Mouse (Mus musculus): ENCODE data around the gene Tymp. TPM values are rescaled to one million over a fixed set of nuclear protein-coding genes. Genes with fewer than 3 reads are reported as not detected.

The Tymp gene
- polyA plus RNA-seq, 1 experiment, result 1.4 TPM

DNA sequence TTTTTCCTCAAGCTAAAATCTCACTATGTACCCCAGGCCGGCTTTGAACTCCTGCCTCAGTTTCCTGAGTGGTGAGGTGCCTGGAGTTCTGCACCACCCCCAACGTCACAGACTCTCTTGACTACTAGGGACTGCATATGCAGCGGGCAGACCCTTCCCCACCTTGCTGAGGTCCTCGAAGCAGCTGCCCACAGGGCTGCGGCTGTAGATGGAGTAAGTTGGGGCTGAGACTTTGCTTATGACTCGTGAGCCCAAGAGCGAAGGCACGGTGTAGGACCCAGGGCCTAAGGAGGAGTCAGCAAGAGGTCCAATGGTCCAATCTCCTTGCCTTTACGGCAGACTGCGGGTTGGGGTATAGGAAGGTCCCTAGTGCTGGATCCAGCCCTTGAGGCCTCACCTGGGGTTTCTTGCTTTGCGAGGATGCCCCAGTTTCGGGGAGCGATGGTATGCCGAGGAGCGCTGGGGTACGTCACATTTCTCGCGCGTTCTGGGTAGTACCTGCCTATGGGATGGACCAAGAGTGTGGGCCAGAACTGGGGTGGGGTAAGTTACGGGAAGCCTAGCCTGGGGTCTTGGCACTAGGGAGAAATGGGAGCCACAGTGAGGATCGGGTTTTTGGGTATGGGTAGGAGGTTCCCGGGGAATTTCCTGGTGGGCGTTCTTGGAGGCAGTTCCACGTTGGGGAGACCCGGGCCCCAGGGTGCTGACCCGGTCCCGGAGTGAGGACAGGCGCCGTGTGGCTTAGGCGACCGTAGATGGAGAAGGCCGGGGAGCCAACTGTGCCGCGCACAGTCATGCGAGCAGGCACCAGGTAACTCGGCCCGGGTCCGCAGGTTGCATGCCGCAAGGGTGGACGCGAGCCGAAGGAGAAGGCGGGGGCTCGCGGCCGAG, 1.3 kb upstream of the Tymp start:
- TF ChIP-seq GATA1 (IDR thresholded peaks at IDR 0.05; ENCODE audit: low read length), result no peak

DNA sequence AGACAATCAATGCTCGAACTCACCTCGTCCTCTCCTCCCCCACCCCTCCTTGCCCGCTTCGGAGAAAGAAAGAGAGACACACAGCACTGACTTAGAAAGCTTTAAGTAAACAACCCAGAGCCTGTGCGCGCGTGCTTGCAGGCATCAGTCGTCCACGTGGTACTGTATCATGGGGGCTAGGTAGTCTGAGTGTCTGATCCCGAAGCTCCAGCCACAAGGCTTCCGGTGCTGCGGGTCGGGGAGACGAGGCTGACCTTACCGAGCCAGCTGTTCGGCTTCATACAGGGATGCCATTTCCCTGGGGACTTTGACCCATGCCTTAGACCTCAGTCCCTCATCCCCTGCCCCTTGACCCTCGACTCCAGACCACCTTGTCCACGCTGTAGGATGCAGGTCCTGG, 523 bp upstream of the Tymp start:
- no peak for TF ChIP-seq GATA1 (IDR thresholded peaks at IDR 0.05; ENCODE audit: low read length)

DNA sequence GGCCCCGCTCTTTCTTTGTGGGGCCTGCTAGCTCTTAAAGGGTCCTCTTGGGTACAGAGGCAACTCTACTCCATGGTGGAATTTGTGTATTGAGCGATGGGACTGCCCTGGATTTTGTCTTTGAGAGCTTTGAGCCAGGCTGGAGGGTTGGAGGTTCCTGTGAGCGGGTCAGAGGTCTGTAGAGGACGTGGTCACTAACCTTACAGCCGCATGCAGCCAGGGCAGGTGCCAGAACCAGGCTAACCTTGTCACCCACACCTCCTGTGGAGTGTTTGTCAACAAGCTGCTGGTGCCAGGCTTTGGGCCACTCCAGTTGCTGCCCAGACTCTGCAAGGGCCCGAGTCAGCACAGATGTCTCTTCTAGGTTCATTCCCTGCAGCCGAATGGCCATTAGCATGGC, 799 bp downstream of the Tymp start:
- TF ChIP-seq GATA1 (IDR thresholded peaks at IDR 0.05; ENCODE audit: low read length), result no peak

DNA sequence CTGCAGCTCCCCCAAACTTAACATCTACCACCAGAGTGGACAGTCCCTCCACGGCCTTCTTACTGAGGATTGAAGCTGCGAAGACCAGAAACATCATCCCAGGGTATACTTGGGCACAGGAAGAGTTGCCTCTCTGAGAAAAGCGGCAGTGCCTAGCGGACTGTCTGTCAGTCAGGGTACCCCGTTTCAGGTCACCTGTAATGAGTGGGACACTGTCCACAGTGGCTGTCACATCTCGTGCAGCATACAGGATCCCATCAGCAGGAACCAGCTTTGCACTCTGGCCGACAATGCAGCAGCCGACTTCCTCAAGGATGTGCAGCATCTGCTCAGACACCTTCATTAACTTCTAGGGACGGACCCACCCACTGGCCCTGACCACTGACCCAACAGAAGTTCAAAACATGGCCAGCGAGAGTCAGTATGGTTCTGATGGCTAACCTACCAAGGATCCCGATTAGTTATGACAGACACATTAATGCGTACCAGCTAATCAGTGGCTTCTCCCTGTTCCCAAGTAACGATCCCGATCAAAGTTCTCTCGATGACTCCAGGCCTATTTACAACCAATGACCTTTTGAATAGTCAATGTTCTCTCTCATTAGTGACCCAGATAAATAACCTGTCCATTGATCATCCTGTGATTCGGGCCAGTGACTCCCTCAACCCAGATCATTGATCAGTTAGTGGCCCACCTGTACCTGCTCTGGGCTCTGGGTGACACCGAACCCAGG, 1.9 kb downstream of the Tymp start:
- no peak for TF ChIP-seq GATA1 (IDR thresholded peaks at IDR 0.05; ENCODE audit: low read length)

DNA sequence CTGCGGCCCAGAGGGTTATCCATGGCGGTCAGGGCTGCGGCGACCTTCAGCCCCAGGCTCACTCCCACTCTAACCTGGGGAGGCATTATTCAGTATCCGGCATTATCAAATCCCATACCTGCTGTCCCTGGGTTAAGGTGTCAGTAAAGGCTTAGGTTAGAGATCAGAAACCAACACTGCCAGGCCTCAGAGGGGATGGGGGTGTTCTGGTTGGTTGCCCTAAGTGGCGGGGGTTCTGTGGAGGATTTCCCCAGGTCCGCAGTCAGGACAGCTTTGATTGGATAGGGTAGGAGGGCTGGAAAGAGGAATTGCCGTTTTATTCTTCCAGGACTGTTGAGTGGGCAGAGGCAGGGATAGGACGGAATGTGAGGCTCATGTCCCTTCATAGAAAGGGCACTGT, 2.5 kb downstream of the Tymp start:
- TF ChIP-seq GATA1 (IDR thresholded peaks at IDR 0.05; ENCODE audit: low read length), result no peak

DNA sequence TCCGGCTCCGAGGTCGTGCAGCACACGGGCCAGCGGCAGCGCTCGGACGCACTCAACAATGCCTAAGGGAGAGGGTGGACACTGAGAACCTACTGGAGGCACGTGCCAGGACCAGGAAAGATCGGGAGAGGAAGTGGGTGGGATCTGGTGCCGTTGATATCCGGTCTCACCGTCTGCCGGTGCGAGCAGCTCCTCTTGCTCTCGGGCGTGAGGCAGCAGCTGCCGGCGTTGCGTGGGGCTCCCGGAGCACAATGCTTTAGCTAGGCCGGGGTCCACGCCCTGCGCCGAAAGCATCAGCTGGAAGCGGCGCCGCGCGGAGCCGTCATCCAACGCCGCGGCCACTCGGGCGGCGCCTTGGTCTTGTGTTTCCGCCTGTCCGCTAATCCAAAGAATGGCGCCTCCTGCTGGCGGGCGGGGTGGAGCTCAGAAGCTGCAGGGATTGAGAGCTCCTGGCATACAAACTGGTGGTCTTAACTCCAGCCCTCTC, 3.0 kb downstream of the Tymp start, which contains the start of gene Sco2:
TSS of gene Sco2 (minus strand) at position 85 of the 487 bp plus-strand sequence.
- no peak for TF ChIP-seq GATA1 (IDR thresholded peaks at IDR 0.05; ENCODE audit: low read length)

DNA sequence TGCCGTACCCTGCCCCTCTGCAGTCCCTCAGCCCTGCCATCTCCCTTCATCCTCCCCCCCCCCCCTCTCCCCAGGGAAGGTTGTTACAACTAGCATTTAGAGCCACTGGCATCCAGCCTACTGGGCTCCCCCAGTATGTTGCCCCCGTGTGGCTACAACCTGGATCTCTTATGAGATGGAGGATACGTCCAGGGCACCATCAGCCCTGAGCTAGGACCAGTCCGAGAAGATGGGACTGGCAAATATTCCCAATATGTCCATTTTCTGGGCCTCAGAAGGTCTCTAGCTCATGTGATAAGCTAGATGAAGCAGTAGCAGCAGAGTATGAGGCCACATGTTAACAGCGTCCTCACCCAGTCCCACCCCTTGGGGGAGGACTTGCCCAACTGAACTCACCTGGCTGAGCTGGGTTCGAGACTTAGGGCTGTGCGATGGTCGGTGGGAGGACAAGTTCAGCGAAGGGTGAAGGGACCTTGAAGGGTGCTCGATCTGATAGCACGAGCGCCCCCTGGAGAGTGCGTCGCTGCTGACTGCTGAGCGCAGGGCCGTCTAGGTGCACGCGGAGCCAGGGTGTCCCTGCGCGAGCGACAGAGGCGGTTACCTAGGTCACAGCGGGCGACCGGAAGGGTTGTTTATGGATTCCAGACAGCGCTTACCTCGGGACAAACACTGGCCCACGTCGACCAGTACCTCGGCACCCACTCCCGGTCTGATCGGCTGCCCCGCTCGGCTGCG, 3.6 kb downstream of the Tymp start:
- no peak for TF ChIP-seq GATA1 (IDR thresholded peaks at IDR 0.05; ENCODE audit: low read length)

DNA sequence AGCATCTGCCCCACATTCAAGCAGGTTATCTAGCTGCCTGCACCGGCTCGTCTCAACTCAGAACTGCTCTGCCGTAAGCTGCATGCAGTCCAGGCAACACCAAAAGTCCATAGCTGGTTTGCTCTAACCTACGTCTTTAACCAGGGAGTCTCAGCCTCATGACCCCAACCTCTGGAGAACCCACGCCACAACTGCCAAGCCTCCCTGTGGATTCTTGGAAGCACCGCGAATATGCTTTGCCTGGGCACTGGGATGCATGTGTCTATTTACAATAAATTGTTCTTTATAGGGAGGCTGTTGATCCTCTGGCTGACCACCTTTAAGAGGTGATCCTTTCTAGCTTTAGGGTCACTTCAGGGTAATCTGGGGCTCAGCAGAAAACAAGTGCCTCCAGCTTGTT, 4.3 kb downstream of the Tymp start:
- no peak for TF ChIP-seq GATA1 (IDR thresholded peaks at IDR 0.05; ENCODE audit: low read length)

DNA sequence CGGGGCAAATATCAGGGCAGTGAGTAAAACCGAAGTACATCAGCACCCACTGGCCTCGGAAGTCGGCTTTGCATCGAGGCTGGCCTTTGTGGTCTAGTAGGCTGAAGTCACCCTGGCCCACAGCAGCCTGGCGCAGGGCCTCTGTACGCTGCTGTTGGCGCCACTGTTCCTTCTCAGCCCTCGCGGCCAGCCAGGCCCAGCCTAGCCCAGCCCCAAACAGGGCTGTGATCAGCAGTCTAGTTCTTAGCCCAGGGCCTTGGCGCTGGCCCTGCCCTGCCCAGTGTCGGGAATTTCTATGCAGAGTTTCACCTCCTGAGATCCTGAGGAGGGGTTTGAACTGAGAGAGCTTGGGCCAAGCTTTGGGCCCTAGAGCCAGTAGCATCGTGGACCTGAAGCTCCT, 4.8 kb downstream of the Tymp start:
- TF ChIP-seq GATA1 (IDR thresholded peaks at IDR 0.05; ENCODE audit: low read length), result no peak

DNA sequence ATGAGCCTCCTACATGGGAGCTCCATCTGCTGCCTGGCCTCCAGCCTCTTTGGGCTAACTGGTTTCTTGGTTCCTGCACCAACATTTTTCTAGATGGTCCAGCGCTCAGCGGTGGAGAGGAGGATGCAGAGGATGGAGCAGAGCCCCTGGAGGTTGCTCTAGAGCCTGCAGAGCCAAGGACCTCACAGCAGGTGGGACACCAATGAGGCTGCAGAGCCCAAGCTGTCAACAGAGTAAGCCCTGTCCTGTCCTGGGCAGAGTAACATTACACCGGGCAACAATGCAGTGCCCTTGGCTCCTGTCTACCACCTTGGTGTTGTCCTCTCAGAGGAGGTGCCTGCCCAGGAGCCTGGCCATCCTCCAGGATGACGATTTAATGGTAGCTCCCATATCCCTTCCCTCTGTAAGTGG, 11.7 kb downstream of the Tymp start:
- TF ChIP-seq GATA1 (IDR thresholded peaks at IDR 0.05; ENCODE audit: low read length), result no peak

DNA sequence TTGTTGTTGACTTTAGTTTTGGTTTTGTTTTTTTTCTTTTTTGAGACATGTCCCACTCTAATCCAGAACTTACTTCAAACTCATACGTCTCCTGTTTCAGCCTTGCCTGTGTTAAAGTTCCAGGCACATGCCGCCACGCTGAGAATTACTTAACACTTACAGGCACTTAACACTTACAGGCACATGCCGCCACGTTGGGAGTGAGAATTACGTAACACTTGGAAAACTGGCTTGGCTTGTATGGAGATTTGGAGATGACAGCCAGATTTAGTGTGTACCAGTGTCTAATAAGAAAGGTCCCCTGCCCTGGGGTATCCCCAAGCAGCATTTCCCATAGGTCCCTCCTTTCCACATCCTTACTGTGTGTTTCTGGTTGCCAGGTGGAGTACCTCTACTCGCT, 13.8 kb downstream of the Tymp start:
- no peak for TF ChIP-seq GATA1 (IDR thresholded peaks at IDR 0.05; ENCODE audit: low read length)

DNA sequence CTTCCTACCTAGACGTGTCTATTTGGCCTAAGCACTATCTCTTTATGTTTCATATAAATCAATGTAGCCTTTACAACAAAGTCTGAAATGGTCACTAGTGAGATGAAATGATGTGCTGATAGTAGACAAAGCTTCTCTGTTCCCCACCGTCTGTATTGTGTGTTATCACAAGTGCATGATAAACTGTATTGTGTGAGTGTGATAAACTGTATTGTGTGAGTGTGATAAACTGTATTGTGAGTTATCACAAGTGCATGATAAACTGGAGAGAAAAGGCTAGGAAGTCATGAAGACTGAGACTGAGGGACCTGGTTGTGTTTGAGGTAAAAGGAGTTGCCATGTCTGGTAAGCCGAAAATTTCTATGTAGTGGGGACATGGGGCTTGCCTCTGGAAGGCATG, 18.1 kb downstream of the Tymp start:
- TF ChIP-seq GATA1 (IDR thresholded peaks at IDR 0.05; ENCODE audit: low read length), result no peak

DNA sequence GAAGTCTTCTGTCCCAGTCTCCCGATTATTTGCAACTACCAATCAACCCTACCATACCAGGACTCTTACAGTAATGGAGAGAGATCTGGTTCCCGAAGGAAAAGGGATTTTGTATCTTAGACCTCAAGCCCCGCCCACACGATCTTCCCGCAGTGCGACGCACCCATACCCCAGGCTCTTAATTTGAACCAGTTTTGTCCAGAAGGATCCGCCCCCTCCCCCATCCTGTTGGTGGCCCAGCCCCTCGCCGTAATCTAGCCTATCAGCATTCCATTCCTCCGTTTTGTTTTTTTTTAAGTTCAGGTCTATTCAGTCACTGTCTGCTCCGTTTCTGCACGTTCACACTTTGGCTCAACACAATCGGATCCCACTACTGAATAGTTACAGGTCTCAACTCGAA, 20.5 kb downstream of the Tymp start:
- no peak for TF ChIP-seq GATA1 (IDR thresholded peaks at IDR 0.05; ENCODE audit: low read length)

DNA sequence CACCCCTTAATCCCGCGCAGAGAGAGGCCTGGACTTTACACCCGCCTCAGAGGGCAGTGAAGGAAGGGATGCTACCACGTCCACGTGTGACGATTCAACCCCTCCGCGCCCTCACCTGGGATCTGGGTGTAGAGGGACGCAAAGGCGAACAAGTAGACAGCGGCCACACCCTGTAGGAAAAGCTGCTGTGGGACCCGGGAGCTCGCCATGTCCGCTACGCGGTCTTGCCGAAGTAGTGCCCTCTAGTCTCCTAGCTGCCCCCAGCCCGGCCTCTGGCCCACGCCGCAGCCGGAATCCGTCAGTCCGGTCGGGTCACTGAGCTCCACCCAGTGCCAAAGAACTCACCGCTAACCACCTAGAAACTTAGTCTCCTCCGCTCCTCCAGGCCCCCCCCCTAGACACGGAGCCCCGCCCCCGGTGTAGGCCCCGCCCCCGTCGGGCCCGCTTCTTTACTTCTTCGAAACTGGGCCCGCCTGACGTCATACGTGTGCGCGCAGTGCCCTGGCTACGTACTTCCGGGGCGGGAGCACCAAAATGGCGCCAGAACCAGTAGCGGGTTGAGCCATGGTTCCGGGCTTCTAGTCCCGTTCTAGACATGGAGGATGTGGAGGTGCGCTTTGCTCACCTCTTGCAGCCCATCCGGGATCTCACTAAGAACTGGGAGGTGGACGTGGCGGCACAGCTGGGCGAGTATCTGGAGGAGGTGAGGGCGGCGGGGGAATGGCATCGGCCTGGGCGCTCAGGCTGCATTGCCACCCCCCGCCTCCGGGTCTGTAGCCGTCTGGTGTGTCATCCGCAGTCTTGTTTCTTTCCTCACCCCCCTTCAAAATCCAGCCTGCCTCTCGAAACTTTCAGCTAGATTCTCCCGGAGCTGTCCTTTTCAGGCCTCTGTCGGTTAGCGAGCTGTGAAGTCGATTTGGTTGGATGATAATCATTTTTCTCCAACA, 21.3 kb downstream of the Tymp start, which contains the start of the genes Lmf2 and Ncaph2:
TSS of gene Lmf2 (minus strand) at position 419 of the 947 bp plus-strand sequence.
TSS of gene Ncaph2 (plus strand) at position 479 of the 947 bp plus-strand sequence.
- TF ChIP-seq GATA1 (IDR thresholded peaks at IDR 0.05; ENCODE audit: low read length), result no peak

DNA sequence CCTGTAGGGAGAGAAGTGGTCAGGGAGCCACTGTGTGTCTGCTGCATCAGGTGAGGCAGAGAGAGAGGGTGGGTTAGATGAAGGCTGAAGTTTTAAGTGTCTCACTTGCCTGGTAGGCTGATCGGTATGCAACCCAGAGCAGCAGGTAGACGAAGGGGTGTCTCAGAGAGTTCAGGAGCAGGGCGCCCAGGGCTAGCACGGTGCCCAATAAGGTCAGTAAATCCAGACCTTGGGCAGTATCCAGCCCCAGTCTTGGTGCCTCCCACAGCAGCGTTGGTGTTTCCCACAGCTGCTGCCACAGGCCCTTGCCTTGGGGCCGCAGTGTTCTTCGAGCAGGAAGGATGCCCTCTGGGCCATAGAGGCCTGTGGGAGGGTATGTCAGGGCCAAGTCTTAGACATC, 22.4 kb downstream of the Tymp start:
- no peak for TF ChIP-seq GATA1 (IDR thresholded peaks at IDR 0.05; ENCODE audit: low read length)
